Mouse (Mus musculus) forebrain, embryonic 12.5 days (tissue): Measurements from ENCODE around the gene Ccser1. TPM values are rescaled to one million over a fixed set of nuclear protein-coding genes. Genes with fewer than 3 reads are reported as not detected.
A peak's percentile ranks its signal among the peaks of the same experiment; 100 is the strongest.

Experiments used
- ATAC-seq: fragments of 200-750 bp; cut with Nextera tagmentation; 2 replicates; pipeline ENCODE4 v1.8.0; 2017; ENCODE audit warnings: moderate TSS enrichment; ENCODE audit not compliant: low FRiP score
- H3K27ac ChIP-seq: fragments of 300-500 bp; sonication (generic); 2 replicates; pipeline ENCODE4 v1.5.1; 2016; ENCODE audit warnings: mild to moderate bottlenecking
- H3K27me3 ChIP-seq: fragments of 300-500 bp; sonication (generic); 2 replicates; pipeline ENCODE4 v1.6.1; 2016; ENCODE audit warnings: mild to moderate bottlenecking
- H3K36me3 ChIP-seq: fragments of 300-500 bp; sonication (generic); replicated peaks from 2 replicates; pipeline ENCODE4 v1.6.1; 2016; ENCODE audit warnings: mild to moderate bottlenecking
- H3K4me1 ChIP-seq: fragments of 300-500 bp; sonication (generic); 2 replicates; pipeline ENCODE4 v1.6.1; 2016
- H3K4me2 ChIP-seq: fragments of 300-500 bp; sonication (generic); 2 replicates; pipeline ENCODE4 v1.6.1; 2016; ENCODE audit warnings: mild to moderate bottlenecking, moderate library complexity
- H3K4me3 ChIP-seq: fragments of 300-500 bp; sonication (generic); replicated peaks from 2 replicates; pipeline ENCODE4 v1.5.1; 2016; ENCODE audit warnings: mild to moderate bottlenecking
- H3K9ac ChIP-seq: fragments of 300-500 bp; sonication (generic); 2 replicates; pipeline ENCODE4 v1.6.1; 2016; ENCODE audit warnings: mild to moderate bottlenecking
- H3K9me3 ChIP-seq: fragments of 300-500 bp; sonication (generic); 2 replicates; pipeline ENCODE4 v1.6.1; 2016
- WGBS: fragments of 180-500 bp; shearing (Covaris S2); methylation state at CpG from one replicate; pipeline ENCODE4 v1.1.7; 2016; 5-methylcytosine and 5-hydroxymethylcytosine counted together
- polyA plus RNA-seq: library from polyadenylated mRNA; unstranded; fragments of >200 nt; fragmentation: Nextera tagmentation; extraction: Ambion mirVana; gene quantifications from 2 replicates; pipeline ENCODE4 v1.2.1, GENCODE M21; 2016

Gene Ccser1
- polyA plus RNA-seq, 1 experiment from 2014 or later = 23.5 TPM

- Histone ChIP-seq H3K4me1 (peaks cover 3% of the 10 kb centered on the region; the same call in 1 of the 2 replicates), H3K4me2 (no peak overlapping the region), H3K9me3 (no peaks in the 10 kb centered on the region), H3K4me3 (no peak overlapping the region), H3K27ac (no peak overlapping the region), H3K27me3 (no peaks in the 10 kb centered on the region), H3K36me3 (0 out of 2 replicates have a peak, but pooled peaks cover 8% of the 10 kb centered on the region), H3K9ac (no peak overlapping the region)
- whole genome bisulfite sequencing = 30% methylated on average over 6 of the region's 6 CpGs
- peak; percentile 80; the same call in 1 of the 2 replicates for ATAC-seq
These were observed 135.9 kb downstream of the Ccser1 start for GRCm38 (mm10) chr6:61315884-61316601.

- Histone ChIP-seq H3K4me2 (no peak overlapping the region), H3K27me3 (no peaks in the 10 kb centered on the region), H3K4me1 (peaks cover 3% of the 10 kb centered on the region; the same call in 1 of the 2 replicates), H3K9ac (no peak overlapping the region), H3K9me3 (no peaks in the 10 kb centered on the region), H3K27ac (no peak overlapping the region), H3K36me3 (no peaks in the 10 kb centered on the region), H3K4me3 (no peak overlapping the region)
- 77% methylated on average over 4 of the region's 4 CpGs for WGBS
- no peak for ATAC-seq
These were observed 140.7 kb downstream of the Ccser1 start for GRCm38 (mm10) chr6:61320842-61321241.

- no peaks in the 10 kb centered on the region for H3K36me3 ChIP-seq
- no peak overlapping the region for H3K27ac ChIP-seq
- H3K4me2 ChIP-seq = no peak overlapping the region
- H3K27me3 ChIP-seq = no peaks in the 10 kb centered on the region
- WGBS = 60% methylated on average over 6 of the region's 6 CpGs
- no peak overlapping the region for H3K9ac ChIP-seq
- H3K4me3 ChIP-seq = no peak overlapping the region
- no peaks in the 10 kb centered on the region for H3K9me3 ChIP-seq
- no peak for ATAC-seq
- H3K4me1 ChIP-seq = peaks cover 3% of the 10 kb centered on the region; the same call in 1 of the 2 replicates
These were observed 142.2 kb downstream of the Ccser1 start for GRCm38 (mm10) chr6:61322328-61322727.

GRCm38 (mm10) chr6:61326131-61326530 is 146.0 kb downstream of the Ccser1 start:
- peaks cover 15% of the 10 kb centered on the region for H3K4me1 ChIP-seq
- H3K36me3 ChIP-seq = no peaks in the 10 kb centered on the region
- H3K9me3 ChIP-seq = no peaks in the 10 kb centered on the region
- 88% methylated on average over 2 of the region's 2 CpGs for WGBS
- H3K4me3 ChIP-seq = no peak overlapping the region
- ATAC-seq = no peak
- no peak overlapping the region for H3K27ac ChIP-seq
- H3K4me2 ChIP-seq = no peak overlapping the region
- H3K9ac ChIP-seq = no peak overlapping the region
- H3K27me3 ChIP-seq = no peaks in the 10 kb centered on the region

GRCm38 (mm10) chr6:61328981-61329380 is 148.9 kb downstream of the Ccser1 start:
- Histone ChIP-seq H3K4me1 (peaks cover 15% of the 10 kb centered on the region), H3K9me3 (no peaks in the 10 kb centered on the region), H3K27me3 (no peaks in the 10 kb centered on the region), H3K36me3 (no peaks in the 10 kb centered on the region), H3K27ac (no peak overlapping the region), H3K4me3 (no peak overlapping the region), H3K9ac (no peak overlapping the region), H3K4me2 (no peak overlapping the region)
- no peak for ATAC-seq

- 54% methylated on average over 15 of the region's 15 CpGs for WGBS
- Histone ChIP-seq H3K36me3 (no peaks in the 10 kb centered on the region), H3K4me2 (no peak overlapping the region), H3K9me3 (no peaks in the 10 kb centered on the region), H3K4me3 (no peak overlapping the region), H3K9ac (no peak overlapping the region), H3K27me3 (no peaks in the 10 kb centered on the region), H3K27ac (peak overlapping the region; percentile 21; the same call in 1 of the 2 replicates), H3K4me1 (peaks cover 15% of the 10 kb centered on the region)
- peak; percentile 66; the same call in 1 of the 2 replicates for ATAC-seq
These were observed 149.7 kb downstream of the Ccser1 start for GRCm38 (mm10) chr6:61329593-61330540.

GRCm38 (mm10) chr6:61334466-61334865 is 154.3 kb downstream of the Ccser1 start:
- Histone ChIP-seq H3K9ac (no peak overlapping the region), H3K9me3 (no peaks in the 10 kb centered on the region), H3K27ac (no peak overlapping the region), H3K27me3 (no peaks in the 10 kb centered on the region), H3K4me3 (no peak overlapping the region), H3K4me1 (peaks cover 10% of the 10 kb centered on the region), H3K4me2 (no peak overlapping the region), H3K36me3 (no peaks in the 10 kb centered on the region)
- 97% methylated on average over 1 of the region's 1 CpGs for WGBS
- no peak for ATAC-seq

- no peak overlapping the region for H3K27ac ChIP-seq
- H3K4me2 ChIP-seq = no peak overlapping the region
- H3K9ac ChIP-seq = no peak overlapping the region
- 0 out of 2 replicates have a peak, but pooled peaks have one; percentile 30 for ATAC-seq
- no peaks in the 10 kb centered on the region for H3K4me1 ChIP-seq
- WGBS = 81% methylated on average over 5 of the region's 5 CpGs
- no peaks in the 10 kb centered on the region for H3K36me3 ChIP-seq
- H3K4me3 ChIP-seq = no peak overlapping the region
- H3K27me3 ChIP-seq = no peaks in the 10 kb centered on the region
- H3K9me3 ChIP-seq = no peaks in the 10 kb centered on the region
These were observed 167.1 kb downstream of the Ccser1 start for GRCm38 (mm10) chr6:61347045-61347838.

- Histone ChIP-seq H3K4me1 (no peaks in the 10 kb centered on the region), H3K27me3 (no peaks in the 10 kb centered on the region), H3K9me3 (no peaks in the 10 kb centered on the region), H3K27ac (no peak overlapping the region), H3K4me3 (no peak overlapping the region), H3K36me3 (no peaks in the 10 kb centered on the region), H3K9ac (no peak overlapping the region), H3K4me2 (no peak overlapping the region)
- 88% methylated on average over 5 of the region's 5 CpGs for WGBS
- ATAC-seq = no peak
These were observed 183.6 kb downstream of the Ccser1 start for GRCm38 (mm10) chr6:61363722-61364121.

- Histone ChIP-seq H3K4me3 (no peak overlapping the region), H3K4me2 (no peak overlapping the region), H3K27me3 (no peaks in the 10 kb centered on the region), H3K4me1 (no peaks in the 10 kb centered on the region), H3K27ac (no peak overlapping the region), H3K36me3 (no peaks in the 10 kb centered on the region), H3K9me3 (no peaks in the 10 kb centered on the region), H3K9ac (no peak overlapping the region)
- peak; percentile 78; the same call in 1 of the 2 replicates for ATAC-seq
- WGBS = 28% methylated on average over 3 of the region's 3 CpGs
These were observed 202.4 kb downstream of the Ccser1 start for GRCm38 (mm10) chr6:61382526-61382925.

- no peaks in the 10 kb centered on the region for H3K36me3 ChIP-seq
- ATAC-seq = 0 out of 2 replicates have a peak, but pooled peaks have one; percentile 16
- no peaks in the 10 kb centered on the region for H3K9me3 ChIP-seq
- no peak overlapping the region for H3K4me2 ChIP-seq
- no peaks in the 10 kb centered on the region for H3K4me1 ChIP-seq
- no peak overlapping the region for H3K27ac ChIP-seq
- H3K9ac ChIP-seq = no peak overlapping the region
- no peaks in the 10 kb centered on the region for H3K27me3 ChIP-seq
- WGBS = 60% methylated on average over 3 of the region's 3 CpGs
- H3K4me3 ChIP-seq = no peak overlapping the region
These were observed 202.9 kb downstream of the Ccser1 start for GRCm38 (mm10) chr6:61382991-61383390.

- no peaks in the 10 kb centered on the region for H3K9me3 ChIP-seq
- H3K9ac ChIP-seq = no peak overlapping the region
- ATAC-seq = no peak
- no peaks in the 10 kb centered on the region for H3K27me3 ChIP-seq
- 73% methylated on average over 1 of the region's 1 CpGs for WGBS
- no peak overlapping the region for H3K27ac ChIP-seq
- no peaks in the 10 kb centered on the region for H3K36me3 ChIP-seq
- H3K4me2 ChIP-seq = no peak overlapping the region
- H3K4me1 ChIP-seq = no peaks in the 10 kb centered on the region
- H3K4me3 ChIP-seq = no peak overlapping the region
These were observed 206.9 kb downstream of the Ccser1 start for GRCm38 (mm10) chr6:61387046-61387445.
